Comparison of ENCODE assay signal across 11 mouse cellular contexts in the genomic region with DNA sequence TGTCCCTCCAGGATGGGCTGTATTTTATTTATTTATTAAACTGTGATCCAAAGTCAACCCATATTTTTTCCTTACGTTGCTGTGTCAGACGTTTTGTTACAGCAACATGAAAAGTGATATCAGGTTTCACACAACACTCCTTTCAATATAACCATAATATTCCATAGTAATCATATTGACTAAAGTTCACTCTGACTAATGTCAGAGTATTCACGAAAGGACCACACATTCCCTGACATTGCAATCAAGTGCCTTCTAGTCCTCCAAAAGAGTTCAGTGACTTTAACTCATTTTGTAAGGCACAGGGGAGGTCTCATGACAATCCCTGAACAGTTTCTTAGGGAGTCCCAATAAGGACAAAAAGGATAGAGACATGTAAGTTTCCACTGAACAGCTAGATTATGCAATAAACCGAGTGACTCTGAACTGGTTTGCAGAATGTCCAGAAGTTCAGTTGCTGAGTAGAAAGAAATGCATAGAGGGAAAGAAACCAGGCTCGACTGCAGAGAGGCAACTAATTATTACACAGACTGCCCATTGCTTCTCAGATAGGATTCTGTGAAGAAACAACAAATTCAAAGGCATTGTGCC. TPM values are rescaled to one million over a fixed set of nuclear protein-coding genes. Genes with fewer than 3 reads are reported as not detected.
A peak's percentile ranks its signal among the peaks of the same experiment; 100 is the strongest.
DNase-seq lines count a peak whose midpoint lies in the region; ATAC-seq and TF ChIP-seq lines count a peak whose summit lies in the region.
"Had no signal": no experiment of that assay in that cellular context is flagged by ENCODE, and none has a peak within 500 bp of the region (broad histone marks: within the 10 kb centered on the region; RNA-seq: fewer than 3 reads in every experiment).

No protein-coding gene starts in this region.

- peak overlapping the region; percentile 13 for H3K27ac ChIP-seq in kidney, adult 2 months (ENCODE audit: insufficient read depth, low read depth, low read length)
- H3K27ac ChIP-seq in MEL (ENCODE audit: control insufficient read depth, low read depth, low read length) = no peak overlapping the region
- H3K27ac ChIP-seq in macrophage = peak overlapping the region; percentile 67
- no peak overlapping the region for H3K27ac ChIP-seq in forebrain, embryonic 15.5 days (replicated peaks)
- H3K27ac ChIP-seq: embryonic facial prominence, embryonic 10.5 days; hindbrain, embryonic 10.5 days; neural tube, embryonic 12.5 days had no signal

- no peak overlapping the region for H3K4me3 ChIP-seq in kidney, adult 2 months (ENCODE audit: insufficient read depth, low read depth, low read length)
- H3K4me3 ChIP-seq in MEL (ENCODE audit: control insufficient read depth in 1 of 2, insufficient read depth in 1 of 2, low read depth in 2 of 2, low read length in 2 of 2) = peak overlapping the region; percentile 12 to 43
- peak overlapping the region; percentile 8; the same call in 1 of the 2 replicates for H3K4me3 ChIP-seq in macrophage (ENCODE audit: inconsistent target)
- H3K4me3 ChIP-seq in forebrain, embryonic 15.5 days = no peak overlapping the region
- H3K4me3 ChIP-seq: embryonic facial prominence, embryonic 10.5 days; hindbrain, embryonic 10.5 days; neural tube, embryonic 12.5 days had no signal

- H3K9me3 ChIP-seq in MEL (replicated peaks; ENCODE audit: insufficient read depth, low read length) = no peaks in the 10 kb centered on the region
- H3K9me3 ChIP-seq in forebrain, embryonic 15.5 days = no peaks in the 10 kb centered on the region
- H3K9me3 ChIP-seq: embryonic facial prominence, embryonic 10.5 days; hindbrain, embryonic 10.5 days; neural tube, embryonic 12.5 days had no signal

- peak overlapping the region; percentile 23; the same call in 1 of the 2 replicates for H3K9ac ChIP-seq in MEL (ENCODE audit: control insufficient read depth, low read depth, low read length, poor library complexity, severe bottlenecking)
- no peak overlapping the region for H3K9ac ChIP-seq in forebrain, embryonic 15.5 days (replicated peaks)
- H3K9ac ChIP-seq: neural tube, embryonic 12.5 days had no signal

- WGBS in kidney, adult 2 months = 57% methylated on average over 5 of the region's 5 CpGs
- 62% methylated on average over 5 of the region's 5 CpGs for WGBS in macrophage (ENCODE audit: missing documents)
- WGBS in forebrain, embryonic 15.5 days = 73% methylated on average over 5 of the region's 5 CpGs

- no peak for DNase-seq in kidney, adult 2 months
- no peak for DNase-seq in kidney, postnatal 4 days
- DNase-seq in MEL (ENCODE audit: low read depth, low spot score) = peak; percentile 14
- DNase-seq: thymus, postnatal 4 days had no signal

- no peak for TF ChIP-seq EP300 in MEL (IDR thresholded peaks at IDR 0.05; ENCODE audit: low read depth in 1 of 2, low read length in 2 of 2)

- H3K79me2 ChIP-seq in MEL (ENCODE audit: control insufficient read depth, insufficient read depth, low read length, poor library complexity) = no peaks in the 10 kb centered on the region
- no peaks in the 10 kb centered on the region for H3K79me2 ChIP-seq in macrophage (ENCODE audit: inconsistent target)

- no peak for TF ChIP-seq CTCF in kidney, adult 2 months (conservative IDR thresholded peaks at IDR 0.05; ENCODE audit: insufficient read depth, insufficient read length, low read depth, low read length)
- TF ChIP-seq CTCF in MEL (IDR thresholded peaks at IDR 0.05 in 2 of 3, conservative IDR thresholded peaks at IDR 0.05 in 1 of 3; ENCODE audit: control insufficient read depth in 1 of 3, insufficient read depth in 1 of 3, low read depth in 2 of 3, low read length in 3 of 3, poor library complexity in 1 of 3, severe bottlenecking in 1 of 3) = no peak

- no peaks in the 10 kb centered on the region for H3K4me1 ChIP-seq in kidney, adult 2 months (ENCODE audit: control insufficient read depth, insufficient read depth, low read length)
- H3K4me1 ChIP-seq in MEL (ENCODE audit: control insufficient read depth in 1 of 2, insufficient read depth in 2 of 2, low read length in 2 of 2) = no peaks in the 10 kb centered on the region; a peak in 1 of 4 replicates
- H3K4me1 ChIP-seq in forebrain, embryonic 15.5 days = no peaks in the 10 kb centered on the region
- H3K4me1 ChIP-seq: embryonic facial prominence, embryonic 10.5 days; hindbrain, embryonic 10.5 days; neural tube, embryonic 12.5 days had no signal

- no peaks in the 10 kb centered on the region for H3K36me3 ChIP-seq in kidney, adult 2 months (ENCODE audit: control insufficient read depth, insufficient read depth, low read length)
- H3K36me3 ChIP-seq in MEL (ENCODE audit: control insufficient read depth in 1 of 2, insufficient read depth in 2 of 2, low read length in 2 of 2) (no peaks in the 10 kb centered on the region), macrophage (ENCODE audit: inconsistent target) (no peaks in the 10 kb centered on the region)
- no peaks in the 10 kb centered on the region for H3K36me3 ChIP-seq in forebrain, embryonic 15.5 days
- H3K36me3 ChIP-seq: embryonic facial prominence, embryonic 10.5 days; hindbrain, embryonic 10.5 days; neural tube, embryonic 12.5 days had no signal

- no peak for TF ChIP-seq POLR2A in kidney, adult 2 months (IDR thresholded peaks at IDR 0.05; ENCODE audit: low read depth, low read length)
- no peak for TF ChIP-seq POLR2A in MEL (IDR thresholded peaks at IDR 0.05; ENCODE audit: control insufficient read depth in 1 of 2, insufficient read depth in 1 of 2, low read depth in 1 of 2, low read length in 2 of 2, poor library complexity in 1 of 2)

- no peak overlapping the region for H3K4me2 ChIP-seq in forebrain, embryonic 15.5 days (replicated peaks)
- H3K4me2 ChIP-seq: neural tube, embryonic 12.5 days had no signal

- no peak for TF ChIP-seq RAD21 in MEL (IDR thresholded peaks at IDR 0.05; ENCODE audit: low read depth, low read length)

- ATAC-seq in granulocyte monocyte progenitor cell, adult 5-6 weeks (replicated peaks; ENCODE audit: poor library complexity, severe bottlenecking) = peak; percentile 46
- no peak for ATAC-seq in forebrain, embryonic 15.5 days (replicated peaks)
- no peak for ATAC-seq in cerebellum, adult (ENCODE audit: insufficient number of reproducible peaks, low FRiP score, low TSS enrichment)

- H3K27me3 ChIP-seq in kidney, adult 2 months (replicated peaks; ENCODE audit: control insufficient read depth, insufficient read depth, low read length) = no peaks in the 10 kb centered on the region
- H3K27me3 ChIP-seq in MEL (ENCODE audit: control insufficient read depth in 1 of 2, insufficient read depth in 2 of 2, low read length in 2 of 2) = no peaks in the 10 kb centered on the region
- H3K27me3 ChIP-seq in forebrain, embryonic 15.5 days = no peaks in the 10 kb centered on the region
- H3K27me3 ChIP-seq: neural tube, embryonic 12.5 days had no signal

TF ChIP-seq in MEL, 35 proteins besides CTCF, POLR2A, EP300 and RAD21:
- TF ChIP-seq RCOR1 (IDR thresholded peaks at IDR 0.05; ENCODE audit: low read depth, low read length) (no peak), MYB (IDR thresholded peaks at IDR 0.05; ENCODE audit: low read depth, low read length) (no peak), NRF1 (IDR thresholded peaks at IDR 0.05; ENCODE audit: insufficient read depth, low read depth, low read length, poor library complexity, severe bottlenecking) (no peak), NELFE (IDR thresholded peaks at IDR 0.05; ENCODE audit: low read depth, low read length) (no peak), TAL1 (IDR thresholded peaks at IDR 0.05; ENCODE audit: low read length) (no peak), BHLHE40 (IDR thresholded peaks at IDR 0.05; ENCODE audit: borderline replicate concordance, low read depth, low read length) (no peak), UBTF (IDR thresholded peaks at IDR 0.05; ENCODE audit: borderline replicate concordance, insufficient read depth, low read depth, low read length) (no peak), USF2 (IDR thresholded peaks at IDR 0.05; ENCODE audit: borderline replicate concordance in 1 of 2, insufficient read depth in 1 of 2, low read depth in 1 of 2, low read length in 2 of 2) (no peak), SIN3A (IDR thresholded peaks at IDR 0.05; ENCODE audit: low read length) (no peak), MYC (IDR thresholded peaks at IDR 0.05; ENCODE audit: low read depth, low read length) (no peak), ZMIZ1 (IDR thresholded peaks at IDR 0.05; ENCODE audit: low read depth, low read length) (no peak), MEF2A (IDR thresholded peaks at IDR 0.05; ENCODE audit: extremely low read depth, insufficient replicate concordance, low read depth, low read length, poor library complexity, severe bottlenecking) (no peak), TBP (IDR thresholded peaks at IDR 0.05; ENCODE audit: low read depth, low read length) (no peak), CHD1 (IDR thresholded peaks at IDR 0.05; ENCODE audit: low read depth, low read length) (no peak), MXI1 (IDR thresholded peaks at IDR 0.05; ENCODE audit: low read depth, low read length) (no peak), KAT2A (conservative IDR thresholded peaks at IDR 0.05; ENCODE audit: low read depth, low read length) (no peak), MAFK (IDR thresholded peaks at IDR 0.05; ENCODE audit: borderline replicate concordance, low read depth, low read length) (no peak), ELF1 (IDR thresholded peaks at IDR 0.05; ENCODE audit: low read depth, low read length) (no peak), ZC3H11A (IDR thresholded peaks at IDR 0.05; ENCODE audit: low read depth, low read length) (no peak), POLR2AphosphoS5 (IDR thresholded peaks at IDR 0.05; ENCODE audit: borderline replicate concordance, low read depth, low read length) (no peak)

RNA-seq across cellular contexts. Expression of a gene that starts 0.4 kb away (rescaled TPM):
- polyA plus RNA-seq in kidney, adult 2 months (2012; rRNA removed) = 5.0 and 5.6 TPM in 2 replicates
- total RNA-seq in MEL (2012; rRNA removed) = 0.08 and 0.29 TPM in 2 replicates
- polyA plus RNA-seq in MEL (2012; ENCODE audit: insufficient read depth in 1 of 2, insufficient read length in 2 of 2, low read depth in 1 of 2, low replicate concordance in 2 of 2, missing spikeins in 1 of 2) (not detected), macrophage (2018) (0.98 to 6.1 TPM (median 5.8 TPM) in 3 replicates)
- 5.6 TPM in 1 of 2 replicates, not detected in the other for total RNA-seq in granulocyte monocyte progenitor cell, adult 5-6 weeks (2014; fragmentation: Nextera tagmentation)
- total RNA-seq in granulocyte monocyte progenitor cell, adult 5-6 weeks (2017) = 0.26 and 0.95 TPM in 2 replicates
- total RNA-seq in macrophage (2018; cell fraction: chromatin; rRNA removed) = 10 to 100 TPM in 7 of 26 experiments, 1 to 10 TPM in 19; 1.2 to 17.8 (median 3.8) TPM
- total RNA-seq in macrophage (2018; cell fraction: cytosol; rRNA removed) = 1 to 10 TPM in 13 of 26 experiments, under 1 TPM in 13; 0.24 to 4.8 (median 1.8) TPM
- total RNA-seq in macrophage (2018; cell fraction: nucleus; rRNA removed) = 10 to 100 TPM in 8 of 26 experiments, 1 to 10 TPM in 13, under 1 TPM in 5; 0.68 to 15.1 (median 3.6) TPM
- polyA plus RNA-seq in forebrain, embryonic 15.5 days (2015; fragmentation: Nextera tagmentation; extraction: Ambion mirVana) = 0.24 and 0.42 TPM in 2 replicates
- polyA plus RNA-seq: embryonic facial prominence, embryonic 10.5 days had no signal

Comparison
In these comparisons a context has a peak if more than half of its experiments do, and no peak if none do; other contexts are left out.
1. H3K27ac ChIP-seq: peak in kidney, adult 2 months (single experiment) and macrophage (single experiment); none in MEL (single experiment) and forebrain, embryonic 15.5 days (single experiment).
2. H3K4me3 ChIP-seq: peak in MEL (2 of 2) and macrophage (single experiment); none in kidney, adult 2 months (single experiment) and forebrain, embryonic 15.5 days (single experiment).